Mouse (Mus musculus) midbrain, embryonic 14.5 days (tissue): ENCODE results near the gene Sorbs1. TPM values are rescaled to one million over a fixed set of nuclear protein-coding genes. Genes with fewer than 3 reads are reported as not detected.

ENCODE experiments used
- ATAC-seq: fragments of 200-750 bp; cut with Nextera tagmentation; 2 replicates; pipeline ENCODE4 v1.8.0; 2017; ENCODE audit warnings: moderate number of reproducible peaks, moderate library complexity; ENCODE audit not compliant: low FRiP score, low TSS enrichment
- DNase-seq: peaks from one replicate; pipeline ENCODE4 v3.0.0-alpha.2; 2015
- H3K27ac ChIP-seq: fragments of 300-500 bp; sonication (generic); replicated peaks from 2 replicates; pipeline ENCODE4 v1.5.1; 2014; ENCODE audit warnings: mild to moderate bottlenecking, low read depth, low read length, moderate library complexity
- H3K27me3 ChIP-seq: fragments of 300-500 bp; sonication (generic); 2 replicates; pipeline ENCODE4 v1.6.1; 2014; ENCODE audit warnings: low read length, control low read depth, mixed read lengths; ENCODE audit not compliant: control insufficient read depth, insufficient read depth
- H3K36me3 ChIP-seq: fragments of 300-500 bp; sonication (generic); 2 replicates; pipeline ENCODE4 v1.6.1; 2014; ENCODE audit warnings: low read length, control low read depth; ENCODE audit not compliant: control insufficient read depth, insufficient read depth
- H3K4me1 ChIP-seq: fragments of 300-500 bp; sonication (generic); 2 replicates; pipeline ENCODE4 v1.6.1; 2014; ENCODE audit warnings: mild to moderate bottlenecking, antibody characterized with exemption, low read length, control low read depth; ENCODE audit not compliant: control insufficient read depth, insufficient read depth
- H3K4me2 ChIP-seq: fragments of 300-500 bp; sonication (generic); 2 replicates; pipeline ENCODE4 v1.6.1; 2014; ENCODE audit warnings: mild to moderate bottlenecking, low read length, moderate library complexity
- H3K4me3 ChIP-seq: fragments of 300-500 bp; sonication (generic); replicated peaks from 2 replicates; pipeline ENCODE4 v1.5.1; 2014; ENCODE audit warnings: low read depth, low read length
- H3K9ac ChIP-seq: fragments of 300-500 bp; sonication (generic); replicated peaks from 2 replicates; pipeline ENCODE4 v1.6.1; 2014; ENCODE audit warnings: mild to moderate bottlenecking, low read length, moderate library complexity
- H3K9me3 ChIP-seq: fragments of 300-500 bp; sonication (generic); 2 replicates; pipeline ENCODE4 v1.6.1; 2016; ENCODE audit warnings: low read length, control low read depth, mixed read lengths; ENCODE audit not compliant: control insufficient read depth
- WGBS: fragments of 180-500 bp; shearing (Covaris S2); extraction: QIAGEN DNeasy Blood & Tissue Kit; methylation state at CpG from one replicate; pipeline ENCODE4 v1.1.7; 2014; 5-methylcytosine and 5-hydroxymethylcytosine counted together
- polyA plus RNA-seq: library from polyadenylated mRNA; unstranded; fragments of >200 nt; fragmentation: Nextera tagmentation; extraction: Ambion mirVana; gene quantifications from 2 replicates; pipeline ENCODE4 v1.2.1, GENCODE M21; 2014

Sorbs1 gene
- polyA plus RNA-seq, 1 experiment from 2014 or later, result 87.9 TPM

DNA sequence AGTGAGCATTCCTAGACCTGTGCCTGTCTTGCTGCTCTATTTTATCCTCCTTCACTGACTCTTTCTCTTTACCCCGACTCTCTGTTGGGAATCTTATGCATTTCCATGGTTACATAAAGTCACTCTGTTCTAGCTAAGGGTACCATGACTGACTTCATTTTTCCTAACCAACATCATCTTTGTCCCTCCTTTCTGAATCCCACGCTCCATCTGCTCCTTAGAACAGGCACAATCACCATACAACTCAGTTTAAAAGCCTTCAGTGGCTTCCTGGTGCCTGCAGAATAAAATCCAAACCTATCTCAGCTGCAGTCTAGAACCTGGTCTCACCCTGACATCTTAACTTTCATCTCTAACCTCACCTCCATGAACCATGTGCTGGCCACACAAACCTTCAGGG, 215.0 kb downstream of the Sorbs1 start:
- WGBS, result 68% methylated on average over 2 of the region's 2 CpGs
- H3K27ac ChIP-seq, result no peak overlapping the region

DNA sequence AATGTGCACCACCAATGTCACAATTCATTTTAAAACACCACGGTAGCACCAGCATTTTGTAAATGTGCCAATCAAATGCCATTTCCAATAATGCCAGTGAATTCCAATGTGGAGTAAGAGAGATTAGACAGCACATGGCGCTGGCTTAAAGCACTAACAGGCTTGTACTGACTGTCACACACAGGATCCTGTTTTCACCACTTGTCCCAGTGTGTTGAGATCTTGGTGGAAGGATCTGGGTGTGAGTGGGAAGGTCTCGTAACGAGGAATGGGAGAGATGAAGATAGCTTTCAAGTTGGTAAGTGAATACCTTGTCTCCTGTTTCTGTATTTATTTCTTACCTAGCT, 215.8 kb downstream of the Sorbs1 start:
- Histone ChIP-seq H3K4me3 (no peak overlapping the region), H3K27ac (no peak overlapping the region), H3K4me2 (no peak overlapping the region), H3K4me1 (no peaks in the 10 kb centered on the region), H3K9me3 (no peaks in the 10 kb centered on the region), H3K36me3 (peaks cover 19% of the 10 kb centered on the region), H3K9ac (no peak overlapping the region), H3K27me3 (no peaks in the 10 kb centered on the region)
- ATAC-seq, result no peak
- WGBS, result 75% methylated on average over 4 of the region's 4 CpGs
- DNase-seq, result no peak

More for the DNA sequence above, 215.0 kb downstream of the Sorbs1 start:
- ATAC-seq (no peak), DNase-seq (no peak)
- no peaks in the 10 kb centered on the region for H3K4me1 ChIP-seq
- no peak overlapping the region for H3K4me3 ChIP-seq
- no peaks in the 10 kb centered on the region for H3K9me3 ChIP-seq
- no peak overlapping the region for H3K9ac ChIP-seq
- H3K27me3 ChIP-seq, result no peaks in the 10 kb centered on the region
- H3K4me2 ChIP-seq, result no peak overlapping the region
- peaks cover 19% of the 10 kb centered on the region for H3K36me3 ChIP-seq

DNA sequence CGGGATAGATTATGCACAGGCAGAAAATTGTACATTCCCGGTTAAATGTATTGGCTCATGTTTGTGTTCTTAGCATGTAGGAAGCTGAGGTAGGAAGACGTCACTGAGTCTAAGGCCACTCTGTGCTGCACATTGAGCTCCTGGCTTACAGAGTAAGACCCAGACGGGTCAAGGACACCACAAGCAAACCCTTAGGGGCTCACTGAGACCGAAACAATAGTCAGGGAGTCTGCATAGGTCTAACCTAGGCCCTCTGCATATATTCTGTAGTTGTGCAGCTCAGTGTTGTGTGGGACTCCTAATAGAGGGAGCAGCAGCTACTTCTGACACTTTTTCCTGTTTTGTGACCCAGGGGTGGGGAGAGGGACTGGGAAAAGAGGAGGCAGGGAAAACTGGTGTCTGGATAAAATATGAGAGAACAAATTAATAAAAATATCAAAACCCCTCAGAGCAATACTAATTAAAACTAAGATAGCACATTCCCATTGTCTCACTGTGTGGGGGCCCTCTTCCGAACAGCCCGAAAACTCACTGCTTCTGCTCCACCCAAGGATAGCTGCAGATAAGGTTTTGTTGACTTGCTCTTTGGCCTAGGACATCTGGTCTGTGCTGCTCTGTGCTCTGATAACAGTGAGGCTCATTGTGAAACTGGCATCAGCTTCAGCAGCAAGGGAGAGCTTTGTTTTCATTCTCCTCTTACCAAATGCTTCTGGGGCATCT, 216.3 kb downstream of the Sorbs1 start:
- 86% methylated on average over 7 of the region's 7 CpGs for WGBS
- H3K4me2 ChIP-seq, result no peak overlapping the region
- no peaks in the 10 kb centered on the region for H3K27me3 ChIP-seq
- no peak overlapping the region for H3K4me3 ChIP-seq
- H3K9ac ChIP-seq, result no peak overlapping the region
- H3K4me1 ChIP-seq, result no peaks in the 10 kb centered on the region
- peaks cover 16% of the 10 kb centered on the region for H3K36me3 ChIP-seq
- DNase-seq (no peak), ATAC-seq (no peak)
- no peak overlapping the region for H3K27ac ChIP-seq
- H3K9me3 ChIP-seq, result no peaks in the 10 kb centered on the region

DNA sequence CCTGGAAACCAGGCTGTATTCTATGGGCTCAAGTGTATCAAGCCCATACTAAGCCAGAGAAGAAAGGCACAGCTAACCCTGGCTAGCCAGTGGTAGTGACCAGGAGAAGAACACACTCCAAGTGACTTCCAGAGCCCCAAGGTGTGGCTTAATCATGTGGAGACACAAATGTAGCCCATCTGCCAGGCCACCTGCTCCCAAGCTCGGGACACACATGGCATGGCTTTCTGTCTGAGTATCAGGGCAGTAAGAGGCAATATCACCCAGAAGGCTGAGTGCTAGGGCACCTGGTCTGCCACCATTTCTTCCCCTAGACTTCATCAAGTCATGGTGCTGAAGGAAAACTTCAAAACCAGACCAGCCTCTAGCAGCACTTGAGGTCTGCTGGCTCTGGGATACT, 219.3 kb downstream of the Sorbs1 start:
- peaks cover 13% of the 10 kb centered on the region for H3K36me3 ChIP-seq
- no peak overlapping the region for H3K9ac ChIP-seq
- DNase-seq (no peak), ATAC-seq (no peak)
- H3K4me2 ChIP-seq, result no peak overlapping the region
- no peaks in the 10 kb centered on the region for H3K9me3 ChIP-seq
- no peak overlapping the region for H3K4me3 ChIP-seq
- H3K27me3 ChIP-seq, result no peaks in the 10 kb centered on the region
- 75% methylated on average over 1 of the region's 1 CpGs for WGBS
- no peaks in the 10 kb centered on the region for H3K4me1 ChIP-seq
- H3K27ac ChIP-seq, result no peak overlapping the region

DNA sequence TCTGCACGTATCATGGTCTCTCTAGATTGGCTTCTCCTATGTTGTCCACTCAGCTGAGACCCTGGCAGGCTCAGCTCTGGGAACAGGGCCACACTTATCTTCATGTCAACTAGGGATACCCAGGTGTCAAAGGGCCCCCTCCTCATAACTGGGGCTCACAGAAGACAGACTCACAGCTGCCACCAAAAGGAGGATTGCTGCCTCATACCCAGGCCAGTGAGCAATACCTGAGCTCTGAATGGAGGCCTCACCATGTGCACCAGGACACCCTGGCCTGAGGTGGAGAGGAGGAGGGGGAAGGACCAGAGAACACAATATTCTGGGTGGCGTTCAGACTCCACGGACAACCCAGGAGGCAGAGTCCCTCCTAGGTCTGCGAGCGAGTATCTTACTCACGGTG, 219.8 kb downstream of the Sorbs1 start:
- no peak for ATAC-seq

DNA sequence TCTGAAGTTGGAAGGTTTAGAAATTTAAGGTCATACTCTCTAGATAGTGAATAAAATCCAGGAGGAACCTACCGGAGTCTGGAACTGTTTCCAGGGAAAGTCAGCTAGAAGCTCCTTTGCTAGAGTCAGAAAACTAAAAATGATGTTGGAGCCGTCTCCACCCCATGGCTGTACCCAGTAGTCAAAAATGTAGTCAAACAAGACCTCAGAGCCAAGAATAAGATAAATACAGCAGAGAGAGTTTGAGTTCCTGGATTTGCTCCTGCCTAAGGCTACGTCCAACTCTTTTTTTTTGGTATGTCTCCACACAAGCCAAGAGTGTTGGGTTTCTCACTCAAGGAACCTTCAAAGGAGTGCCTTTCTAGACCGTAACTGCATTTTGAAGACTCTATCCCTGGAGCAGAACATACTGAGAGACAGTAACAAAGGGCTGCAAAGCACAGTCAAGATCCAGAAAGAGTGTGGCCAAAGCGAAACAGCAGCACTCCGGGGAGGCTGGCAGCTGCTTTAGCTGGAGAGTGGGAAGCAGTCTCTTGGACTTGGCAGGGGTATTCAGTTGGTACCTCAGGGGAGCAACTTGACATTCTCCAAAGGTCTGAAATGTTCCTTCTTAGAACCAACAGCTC, 223.4 kb downstream of the Sorbs1 start:
- Histone ChIP-seq H3K4me2 (no peak overlapping the region), H3K27me3 (no peaks in the 10 kb centered on the region), H3K4me3 (no peak overlapping the region), H3K9me3 (no peaks in the 10 kb centered on the region), H3K4me1 (no peaks in the 10 kb centered on the region), H3K36me3 (peaks cover 10% of the 10 kb centered on the region), H3K27ac (no peak overlapping the region), H3K9ac (no peak overlapping the region)
- WGBS, result 89% methylated on average over 6 of the region's 6 CpGs
- ATAC-seq, result no peak
- no peak for DNase-seq

More for the DNA sequence above, 219.8 kb downstream of the Sorbs1 start:
- Histone ChIP-seq H3K9ac (no peak overlapping the region), H3K36me3 (peaks cover 13% of the 10 kb centered on the region), H3K9me3 (no peaks in the 10 kb centered on the region), H3K27ac (no peak overlapping the region), H3K4me1 (no peaks in the 10 kb centered on the region), H3K4me2 (no peak overlapping the region), H3K27me3 (no peaks in the 10 kb centered on the region), H3K4me3 (no peak overlapping the region)
- no peak for DNase-seq
- WGBS, result 92% methylated on average over 6 of the region's 6 CpGs

DNA sequence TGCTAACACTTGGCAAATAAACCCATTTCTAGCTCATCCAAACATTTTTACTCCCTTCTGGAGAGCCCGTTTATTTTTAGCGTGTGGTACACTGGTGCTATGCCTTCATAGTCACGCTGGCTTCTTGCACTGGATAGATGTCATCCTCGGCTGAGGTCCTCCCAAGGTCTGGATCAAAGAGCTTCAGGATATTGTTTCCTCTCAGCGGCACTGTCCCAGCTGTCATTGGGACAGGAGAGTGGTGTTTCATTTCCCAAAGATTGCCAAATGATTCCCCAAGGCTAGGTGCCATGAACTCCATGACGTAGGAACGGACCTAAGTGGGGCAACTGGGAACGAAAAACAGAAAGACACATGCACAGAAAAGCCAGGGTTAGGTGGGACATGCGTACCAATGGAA, 225.2 kb downstream of the Sorbs1 start:
- no peaks in the 10 kb centered on the region for H3K4me1 ChIP-seq
- no peak for ATAC-seq
- H3K36me3 ChIP-seq, result no peaks in the 10 kb centered on the region
- WGBS, result 96% methylated on average over 9 of the region's 9 CpGs
- no peaks in the 10 kb centered on the region for H3K9me3 ChIP-seq
- H3K9ac ChIP-seq, result no peak overlapping the region
- H3K27me3 ChIP-seq, result no peaks in the 10 kb centered on the region
- no peak overlapping the region for H3K27ac ChIP-seq
- no peak overlapping the region for H3K4me2 ChIP-seq
- no peak overlapping the region for H3K4me3 ChIP-seq
- DNase-seq, result no peak

DNA sequence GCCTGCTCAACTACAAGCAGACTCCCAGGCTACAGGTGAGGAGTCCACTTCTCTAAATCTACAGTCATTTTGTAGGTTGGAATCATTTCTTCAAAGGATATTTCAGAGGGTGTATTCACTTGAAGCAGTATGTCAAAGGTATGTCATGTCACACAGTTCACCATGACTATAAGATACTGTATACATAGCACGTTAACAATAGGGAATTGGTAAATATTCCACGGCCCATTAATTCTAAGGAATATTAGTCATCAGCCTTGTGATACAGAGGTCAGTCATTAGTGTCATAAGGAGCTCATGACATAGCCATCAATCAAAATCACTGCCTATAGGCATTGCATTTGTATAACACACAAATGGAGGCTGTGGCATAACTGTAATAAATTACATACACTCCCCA, 228.9 kb downstream of the Sorbs1 start:
- 91% methylated on average over 2 of the region's 2 CpGs for WGBS

DNA sequence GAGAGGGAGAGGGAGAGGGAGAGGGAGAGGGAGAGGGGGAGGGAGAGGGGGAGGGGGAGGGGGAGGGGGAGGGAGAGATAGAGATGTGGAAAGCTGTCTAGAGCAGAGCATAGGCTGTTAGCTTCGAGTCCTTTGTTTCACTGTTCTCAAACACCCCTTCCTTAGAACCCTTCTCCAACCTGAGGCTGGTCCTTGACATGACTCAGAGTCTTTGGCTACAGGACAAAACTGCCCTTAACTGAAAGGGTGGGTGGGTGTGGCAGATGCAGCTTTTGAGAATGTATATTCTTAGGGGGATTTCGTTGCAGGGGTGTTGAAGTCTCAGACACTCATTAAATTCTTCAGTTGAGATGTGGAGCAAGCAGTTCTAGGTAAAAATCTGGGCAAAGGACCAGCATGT, 230.2 kb downstream of the Sorbs1 start:
- H3K36me3 ChIP-seq, result no peaks in the 10 kb centered on the region
- H3K27me3 ChIP-seq, result no peaks in the 10 kb centered on the region
- no peak overlapping the region for H3K4me3 ChIP-seq
- WGBS, result 81% methylated on average over 2 of the region's 2 CpGs
- DNase-seq, result no peak
- H3K9ac ChIP-seq, result no peak overlapping the region
- no peak for ATAC-seq
- H3K27ac ChIP-seq, result no peak overlapping the region
- no peaks in the 10 kb centered on the region for H3K4me1 ChIP-seq
- 0 out of 2 replicates have a peak, but pooled peaks cover 5% of the 10 kb centered on the region for H3K9me3 ChIP-seq
- no peak overlapping the region for H3K4me2 ChIP-seq

More for the DNA sequence above, 228.9 kb downstream of the Sorbs1 start:
- H3K9me3 ChIP-seq, result 0 out of 2 replicates have a peak, but pooled peaks cover 5% of the 10 kb centered on the region
- H3K36me3 ChIP-seq, result no peaks in the 10 kb centered on the region
- H3K4me1 ChIP-seq, result no peaks in the 10 kb centered on the region
- no peak for DNase-seq
- ATAC-seq, result no peak
- no peak overlapping the region for H3K9ac ChIP-seq
- H3K4me2 ChIP-seq, result no peak overlapping the region
- no peaks in the 10 kb centered on the region for H3K27me3 ChIP-seq
- H3K27ac ChIP-seq, result no peak overlapping the region
- H3K4me3 ChIP-seq, result no peak overlapping the region
